Mouse (Mus musculus): Measurements from ENCODE around the gene Htr3a.

GRCm38 (mm10) chr9:48947565-48947964 is 36.7 kb upstream of the Htr3a start:
- TF ChIP-seq MAX (IDR thresholded peaks at IDR 0.05) (no peak), CTCF (IDR thresholded peaks at IDR 0.05; ENCODE audit: control insufficient read depth, insufficient read depth, insufficient read length) (no peak)

Measured in C2C12 (cell line).